Mouse (Mus musculus) myocyte (in vitro differentiated cells): Measurements from ENCODE around the gene Tnfrsf9. TPM values are rescaled to one million over a fixed set of nuclear protein-coding genes. Genes with fewer than 3 reads are reported as not detected.

ENCODE experiments used
- H3K27me3 ChIP-seq: one replicate; pipeline ENCODE4 v1.6.1; 2011; ENCODE audit not compliant: control insufficient read depth, insufficient read depth, insufficient read length
- H3K36me3 ChIP-seq: one replicate; pipeline ENCODE4 v1.6.1; 2011; ENCODE audit not compliant: control insufficient read depth, insufficient read depth
- H3K4me2 ChIP-seq: one replicate; pipeline ENCODE4 v1.6.1; 2011; ENCODE audit warnings: low read depth, control low read depth
- H3K4me3 ChIP-seq: one replicate; pipeline ENCODE4 v1.5.1; 2011; ENCODE audit warnings: mild to moderate bottlenecking, control low read depth, moderate library complexity
- H3K79me2 ChIP-seq: one replicate; pipeline ENCODE4 v1.6.1; 2011; ENCODE audit not compliant: control insufficient read depth, insufficient read depth
- H3ac ChIP-seq: one replicate; pipeline ENCODE4 v1.6.1; 2011; ENCODE audit not compliant: control insufficient read depth, insufficient read length
- CEBPB ChIP-seq: IDR thresholded peaks from 2 replicates; pipeline ENCODE4 v1.6.1; 2011; ENCODE audit warnings: mild to moderate bottlenecking, moderate library complexity; ENCODE audit not compliant: poor library complexity, insufficient read depth, severe bottlenecking
- E2F4 ChIP-seq: IDR thresholded peaks from one replicate; pipeline ENCODE4 v1.6.1; 2011; ENCODE audit warnings: mild to moderate bottlenecking, control low read depth, moderate library complexity; ENCODE audit not compliant: insufficient read depth
- MAX ChIP-seq: IDR thresholded peaks from one replicate; pipeline ENCODE4 v1.6.1; 2011; ENCODE audit warnings: low read depth, mild to moderate bottlenecking, control low read depth
- MYOD1 ChIP-seq, 3 experiments: IDR thresholded peaks; one replicate each; pipeline ENCODE4 v1.6.1; 2011; ENCODE audit warnings: control low read depth in 2 of 3, low read depth in 2 of 3, mild to moderate bottlenecking in 2 of 3, moderate library complexity in 1 of 3; ENCODE audit not compliant: insufficient read length in 2 of 3, control insufficient read depth in 1 of 3
- MYOG ChIP-seq, 3 experiments: IDR thresholded peaks; one replicate each; pipeline ENCODE4 v1.6.1; 2011; ENCODE audit warnings: control low read depth in 2 of 3, low read depth in 2 of 3, mild to moderate bottlenecking in 2 of 3; ENCODE audit not compliant: insufficient read length in 2 of 3, control insufficient read depth in 1 of 3, insufficient read depth in 1 of 3
- POLR2A ChIP-seq: IDR thresholded peaks from one replicate; pipeline ENCODE4 v1.6.1; 2011; ENCODE audit warnings: low read depth, mild to moderate bottlenecking, control low read depth, moderate library complexity; ENCODE audit not compliant: insufficient read length
- POLR2AphosphoS2 ChIP-seq: IDR thresholded peaks from one replicate; pipeline ENCODE4 v1.6.1; 2011; ENCODE audit warnings: low read depth, control low read depth; ENCODE audit not compliant: insufficient read length
- REST ChIP-seq: IDR thresholded peaks from one replicate; pipeline ENCODE4 v1.6.1; 2011; ENCODE audit warnings: mild to moderate bottlenecking, control low read depth, moderate library complexity; ENCODE audit not compliant: insufficient read depth, insufficient read length
- SRF ChIP-seq: IDR thresholded peaks from one replicate; pipeline ENCODE4 v1.6.1; 2011; ENCODE audit warnings: low read depth; ENCODE audit not compliant: control insufficient read depth, insufficient read length
- TCF12 ChIP-seq: IDR thresholded peaks from one replicate; pipeline ENCODE4 v1.6.1; 2011; ENCODE audit warnings: mild to moderate bottlenecking, control low read depth; ENCODE audit not compliant: poor library complexity, insufficient read depth, severe bottlenecking
- TCF3 ChIP-seq: IDR thresholded peaks from one replicate; pipeline ENCODE4 v1.6.1; 2011; ENCODE audit warnings: low read depth, control low read depth; ENCODE audit not compliant: insufficient read length
- USF1 ChIP-seq: IDR thresholded peaks from one replicate; pipeline ENCODE4 v1.6.1; 2011; ENCODE audit warnings: low read depth, mild to moderate bottlenecking, control low read depth, moderate library complexity
- polyA plus RNA-seq: library from polyadenylated mRNA; unstranded; fragments of >200 nt; fragmentation: generic; extraction: Trizol; gene quantifications from one replicate; pipeline ENCODE4 v1.2.1, GENCODE M21; 2012; ENCODE audit warnings: missing spikeins

Gene Tnfrsf9
- polyA plus RNA-seq, 1 experiment = 0.31 TPM

DNA sequence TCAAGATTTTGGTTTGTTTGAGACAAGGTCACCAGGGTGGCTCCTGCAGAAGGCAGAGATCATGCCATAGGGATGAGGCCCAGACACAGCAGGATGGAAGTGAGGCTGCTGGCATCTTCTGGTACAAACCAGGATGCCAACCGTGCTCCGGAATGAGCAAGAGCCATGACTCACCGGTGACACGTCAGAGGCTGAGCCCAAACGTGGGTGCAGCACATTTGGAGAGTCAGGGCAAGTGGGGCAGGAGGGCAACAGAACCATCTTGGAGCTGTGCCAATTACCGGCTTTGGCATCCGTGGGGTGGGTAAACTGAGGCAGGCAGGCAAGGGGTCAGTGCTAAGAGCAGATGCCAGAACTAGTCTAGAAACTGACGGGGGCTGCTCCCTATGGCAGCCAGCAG is 58.9 kb downstream of the Tnfrsf9 start:
- no peaks in the 10 kb centered on the region for H3K27me3 ChIP-seq
- H3K4me3 ChIP-seq = no peak overlapping the region
- H3ac ChIP-seq = no peak overlapping the region
- TF ChIP-seq USF1 = no peak
- TF ChIP-seq MYOG (IDR thresholded peaks at IDR 0.05; ENCODE audit: control insufficient read depth in 1 of 3, insufficient read depth in 1 of 3, insufficient read length in 2 of 3, low read depth in 2 of 3) = no peak
- TF ChIP-seq SRF = no peak
- TF ChIP-seq MYOD1 (IDR thresholded peaks at IDR 0.05; ENCODE audit: control insufficient read depth in 1 of 3, insufficient read length in 2 of 3, low read depth in 2 of 3) = peak in 1 of 3 experiments; percentile 46
- no peak for TF ChIP-seq E2F4
- no peaks in the 10 kb centered on the region for H3K36me3 ChIP-seq
- no peaks in the 10 kb centered on the region for H3K79me2 ChIP-seq
- H3K4me2 ChIP-seq = peak overlapping the region; percentile 63

DNA sequence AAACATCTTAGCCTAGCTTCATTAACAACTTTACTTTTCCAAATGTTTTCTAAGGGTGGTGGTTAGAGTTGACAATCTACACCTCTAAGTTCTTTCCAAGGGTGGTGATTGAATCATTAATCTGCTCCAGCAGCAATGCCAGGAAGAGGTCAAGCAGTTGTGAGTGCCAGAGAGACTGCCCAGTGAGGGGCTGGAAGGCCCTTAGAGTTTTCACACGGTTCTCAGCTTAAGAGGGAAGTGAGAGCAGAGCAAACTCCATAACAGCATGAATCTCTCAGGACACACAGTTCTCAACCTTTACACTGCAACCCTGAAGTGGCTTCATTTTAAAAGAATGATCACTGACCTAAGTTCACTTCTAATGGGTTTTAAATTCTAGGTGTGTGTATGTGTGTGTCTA is 60.8 kb downstream of the Tnfrsf9 start:
- H3K36me3 ChIP-seq = no peaks in the 10 kb centered on the region
- no peaks in the 10 kb centered on the region for H3K79me2 ChIP-seq
- TF ChIP-seq MYOG (IDR thresholded peaks at IDR 0.05; ENCODE audit: control insufficient read depth in 1 of 3, insufficient read depth in 1 of 3, insufficient read length in 2 of 3, low read depth in 2 of 3) (no peak), SRF (no peak), REST (no peak), POLR2A (no peak), MAX (no peak), MYOD1 (IDR thresholded peaks at IDR 0.05; ENCODE audit: control insufficient read depth in 1 of 3, insufficient read length in 2 of 3, low read depth in 2 of 3) (no peak), TCF12 (no peak), CEBPB (no peak), TCF3 (no peak), POLR2AphosphoS2 (no peak), USF1 (no peak)
- H3K4me3 ChIP-seq = no peak overlapping the region
- H3K4me2 ChIP-seq = no peak overlapping the region
- H3ac ChIP-seq = no peak overlapping the region
- H3K27me3 ChIP-seq = no peaks in the 10 kb centered on the region

DNA sequence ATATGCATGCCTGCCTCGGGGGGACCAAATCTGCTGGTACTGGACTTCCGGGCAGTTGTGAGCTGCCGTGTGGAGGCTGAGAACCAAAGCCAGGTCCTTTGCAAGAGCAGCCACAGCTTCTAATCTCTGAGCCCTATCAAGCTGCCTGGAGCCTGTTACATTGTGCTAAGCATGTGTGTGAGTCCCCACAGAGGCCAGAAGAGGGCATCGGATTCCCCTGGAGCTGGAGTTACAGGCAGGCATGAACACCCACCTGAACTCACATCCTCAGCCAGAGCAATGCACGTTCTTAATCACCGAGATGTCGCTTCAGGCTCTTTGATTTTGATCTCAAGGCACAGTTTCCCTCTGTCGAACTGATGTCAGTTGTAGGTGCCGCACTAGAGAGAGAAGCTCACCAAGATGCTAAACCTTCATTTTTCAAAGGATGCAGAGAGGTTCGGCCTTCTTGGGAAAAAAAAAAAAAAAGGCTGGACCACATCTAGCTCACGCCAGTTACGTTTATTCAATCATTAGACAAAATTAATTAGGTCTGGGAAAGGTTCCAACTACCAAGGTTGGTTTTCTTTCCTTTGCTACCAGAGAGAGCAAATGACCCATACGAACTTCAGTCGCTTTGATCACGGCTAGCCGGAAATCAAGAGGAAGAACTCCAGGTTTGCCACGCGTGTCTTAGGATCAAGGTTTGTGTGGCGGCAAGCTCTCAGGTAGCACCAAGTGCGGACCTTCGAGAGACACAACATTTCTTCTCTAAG is 64.0 kb downstream of the Tnfrsf9 start:
- no peak overlapping the region for H3K4me2 ChIP-seq
- H3ac ChIP-seq = no peak overlapping the region
- no peak for TF ChIP-seq CEBPB
- no peak for TF ChIP-seq E2F4
- TF ChIP-seq MYOG (IDR thresholded peaks at IDR 0.05; ENCODE audit: control insufficient read depth in 1 of 3, insufficient read depth in 1 of 3, insufficient read length in 2 of 3, low read depth in 2 of 3) = no peak
- TF ChIP-seq REST = no peak
- no peak for TF ChIP-seq TCF3
- no peak for TF ChIP-seq TCF12
- TF ChIP-seq MYOD1 (IDR thresholded peaks at IDR 0.05; ENCODE audit: control insufficient read depth in 1 of 3, insufficient read length in 2 of 3, low read depth in 2 of 3) = no peak
- no peak for TF ChIP-seq POLR2AphosphoS2
- TF ChIP-seq POLR2A = no peak
- TF ChIP-seq USF1 = no peak
- TF ChIP-seq SRF = no peak
- no peak for TF ChIP-seq MAX
- H3K27me3 ChIP-seq = no peaks in the 10 kb centered on the region
- no peaks in the 10 kb centered on the region for H3K36me3 ChIP-seq
- H3K79me2 ChIP-seq = no peaks in the 10 kb centered on the region
- H3K4me3 ChIP-seq = no peak overlapping the region

DNA sequence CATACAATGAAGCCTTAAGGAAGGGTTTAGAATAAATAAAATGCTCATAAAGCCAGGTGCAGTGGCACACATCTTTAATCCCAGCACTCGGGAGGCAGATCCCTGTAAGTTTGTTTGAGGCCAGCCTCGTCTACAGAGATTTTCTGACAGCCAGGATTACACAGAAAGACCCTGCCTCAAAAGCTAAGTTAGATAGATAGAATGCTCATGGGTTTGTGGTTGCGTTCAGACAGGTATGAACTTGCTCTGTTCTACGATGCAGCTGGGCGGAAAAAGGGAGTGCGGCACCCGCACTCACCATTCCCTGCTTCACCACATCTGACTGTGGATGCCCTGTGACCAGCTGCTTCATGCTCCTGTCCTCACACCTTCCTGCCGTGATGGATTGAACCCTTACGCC is 65.1 kb downstream of the Tnfrsf9 start:
- Histone ChIP-seq H3ac (no peak overlapping the region), H3K36me3 (no peaks in the 10 kb centered on the region), H3K4me2 (no peak overlapping the region), H3K27me3 (no peaks in the 10 kb centered on the region), H3K4me3 (no peak overlapping the region), H3K79me2 (no peaks in the 10 kb centered on the region)
- TF ChIP-seq REST = no peak
- TF ChIP-seq USF1 = no peak
- no peak for TF ChIP-seq SRF
- TF ChIP-seq CEBPB = no peak
- no peak for TF ChIP-seq POLR2AphosphoS2

DNA sequence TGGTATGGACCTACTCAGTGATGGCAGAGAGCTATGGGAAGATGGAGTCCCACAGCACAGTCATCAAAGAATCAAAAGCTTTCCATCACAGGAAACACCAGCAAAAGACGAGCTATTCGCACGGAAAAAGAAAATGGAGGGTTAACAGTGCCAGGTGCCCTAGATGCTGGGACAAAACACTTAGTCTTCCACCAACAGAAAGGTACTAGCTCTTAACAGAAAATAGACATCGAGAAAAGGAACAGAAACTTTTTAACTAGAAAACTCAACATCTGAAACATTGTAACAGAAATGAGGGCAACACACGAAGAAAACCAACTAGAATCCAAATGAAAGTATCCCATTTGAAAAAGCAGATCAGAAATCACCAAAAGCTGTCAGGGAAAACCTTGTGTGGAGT is 65.8 kb downstream of the Tnfrsf9 start:
- Histone ChIP-seq H3K36me3 (no peaks in the 10 kb centered on the region), H3K79me2 (no peaks in the 10 kb centered on the region), H3K27me3 (no peaks in the 10 kb centered on the region), H3K4me2 (no peak overlapping the region), H3K4me3 (no peak overlapping the region), H3ac (no peak overlapping the region)
- no peak for TF ChIP-seq MYOD1 (IDR thresholded peaks at IDR 0.05; ENCODE audit: control insufficient read depth in 1 of 3, insufficient read length in 2 of 3, low read depth in 2 of 3)
- no peak for TF ChIP-seq TCF3
- TF ChIP-seq REST = no peak
- TF ChIP-seq TCF12 = no peak
- no peak for TF ChIP-seq CEBPB
- no peak for TF ChIP-seq SRF
- no peak for TF ChIP-seq MAX
- no peak for TF ChIP-seq POLR2AphosphoS2
- TF ChIP-seq E2F4 = no peak
- no peak for TF ChIP-seq USF1
- TF ChIP-seq MYOG (IDR thresholded peaks at IDR 0.05; ENCODE audit: control insufficient read depth in 1 of 3, insufficient read depth in 1 of 3, insufficient read length in 2 of 3, low read depth in 2 of 3) = no peak
- TF ChIP-seq POLR2A = no peak
